Mouse (Mus musculus) megakaryocyte progenitor cell, adult 5-6 weeks (primary cell): ENCODE results near the gene Tox4. TPM values are rescaled to one million over a fixed set of nuclear protein-coding genes. Genes with fewer than 3 reads are reported as not detected.

Experiments
- ATAC-seq: replicated peaks from 2 replicates; pipeline ENCODE4 v1.8.0; 2016; ENCODE audit warnings: mild to moderate bottlenecking, moderate TSS enrichment, inconsistent platforms; ENCODE audit not compliant: poor library complexity
- total RNA-seq, 2 experiments: library from RNA; stranded (forward) in 1 of 2; stranded (reverse) in 1 of 2; fragments of 157-497, 149-512 nt in 1 of 2; fragments of 200-1000 nt in 1 of 2; gene quantifications; 2 replicates each; pipeline versions ENCODE4 v1.2.3 to v1.2.4; 2015 to 2017

The Tox4 gene
- total RNA-seq, 2 experiments from 2014 or later, result 34.0 to 43.0 TPM

- no peak for ATAC-seq
These were observed 32.0 kb downstream of the Tox4 start for GRCm38 (mm10) chr14:52310906-52311305.

- ATAC-seq, result peak; percentile 69
These were observed 35.2 kb downstream of the Tox4 start for GRCm38 (mm10) chr14:52313931-52314807.

- no peak for ATAC-seq
These were observed 35.8 kb downstream of the Tox4 start for GRCm38 (mm10) chr14:52314808-52315150.

GRCm38 (mm10) chr14:52315283-52315780 lies 36.4 kb downstream of the Tox4 start:
- no peak for ATAC-seq

- peak; percentile 47 for ATAC-seq
These were observed 37.0 kb downstream of the Tox4 start for GRCm38 (mm10) chr14:52315792-52316440.

GRCm38 (mm10) chr14:52316441-52317225 lies 37.7 kb downstream of the Tox4 start:
- ATAC-seq, result no peak

GRCm38 (mm10) chr14:52319361-52319760 lies 40.4 kb downstream of the Tox4 start:
- no peak for ATAC-seq

- ATAC-seq, result peak; percentile 58
These were observed 46.9 kb downstream of the Tox4 start for GRCm38 (mm10) chr14:52325890-52326289.

- ATAC-seq, result no peak
These were observed 48.5 kb downstream of the Tox4 start for GRCm38 (mm10) chr14:52327375-52327901.

DNA sequence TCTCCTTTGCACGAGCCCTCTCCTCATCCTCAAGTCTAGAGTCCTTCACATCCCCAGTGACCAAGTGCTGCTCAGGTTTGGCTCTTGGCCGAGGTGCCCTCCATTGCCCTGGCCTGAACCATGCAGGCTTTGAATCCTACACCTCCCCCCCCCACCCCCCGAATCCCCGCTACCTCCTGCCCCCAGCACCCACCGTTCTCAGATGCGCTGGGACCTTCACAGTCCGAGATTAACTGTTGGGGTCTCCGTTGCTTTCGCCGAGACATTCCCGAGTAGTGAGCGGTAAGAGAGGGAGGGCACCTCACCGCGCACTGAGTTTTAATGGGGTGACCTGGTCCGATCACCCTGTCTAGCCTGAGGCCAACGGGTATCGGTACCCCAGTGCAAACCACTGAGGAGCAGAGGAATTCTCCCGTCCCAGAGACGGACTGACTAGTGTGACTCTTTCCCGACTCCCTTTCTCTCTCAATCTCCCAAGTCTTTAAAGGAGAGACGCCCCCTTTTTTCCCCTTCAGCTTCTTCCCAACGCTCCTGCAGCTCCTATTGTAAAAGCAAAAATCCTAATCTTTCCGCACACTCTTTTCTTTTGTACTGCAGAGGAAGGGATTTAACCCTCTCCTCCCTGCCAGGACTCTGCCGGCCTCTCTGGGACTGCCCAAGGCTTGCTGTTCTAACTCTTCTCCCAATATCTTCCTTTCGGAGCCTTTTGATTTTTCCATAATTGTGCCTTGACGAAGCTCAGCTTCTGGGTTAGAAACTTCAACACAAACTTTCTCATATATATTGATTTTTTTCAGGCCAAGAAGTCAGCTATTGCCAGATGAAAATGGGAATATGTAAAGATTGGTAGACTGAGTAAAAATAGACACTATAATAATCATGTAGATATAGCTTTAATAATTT lies 49.2 kb downstream of the Tox4 start, which contains the start of gene Sall2:
Gene Sall2, minus strand, starts transcription at position 853 of the 903 bp plus-strand sequence.
- ATAC-seq, result no peak

DNA sequence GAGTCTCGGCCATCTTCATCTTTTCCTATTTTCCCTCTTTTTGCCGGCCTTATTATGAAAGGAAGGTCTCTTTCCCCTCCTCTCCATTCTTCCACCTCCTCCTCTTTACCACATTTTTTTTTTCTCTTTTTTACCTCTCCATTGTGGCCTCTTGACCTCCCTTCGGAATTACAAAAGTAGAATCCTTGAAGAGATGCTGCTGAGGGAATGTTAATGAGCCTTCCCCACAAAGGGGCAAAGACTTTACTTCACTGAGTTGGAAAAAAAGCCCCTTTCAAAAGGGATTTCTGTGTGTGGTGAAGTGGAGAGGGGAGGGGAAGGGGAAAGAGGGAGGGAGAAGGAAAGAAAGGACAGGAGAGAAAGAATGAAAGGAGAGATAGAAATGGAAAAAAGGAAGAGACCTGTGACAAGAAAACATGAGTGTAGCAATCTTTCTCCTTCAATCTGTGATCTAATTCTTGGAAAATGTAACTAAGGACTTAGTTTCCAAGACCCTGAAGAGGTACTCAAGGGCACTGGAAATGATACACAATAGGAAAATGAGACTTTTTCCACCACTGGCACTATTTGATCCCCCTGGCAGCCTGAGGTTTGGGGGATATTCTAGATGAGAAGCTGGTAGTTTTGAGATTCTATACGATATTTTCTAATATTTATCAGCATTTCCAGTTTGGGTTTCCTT lies 52.3 kb downstream of the Tox4 start:
- no peak for ATAC-seq

- ATAC-seq, result no peak
These were observed 53.2 kb downstream of the Tox4 start for GRCm38 (mm10) chr14:52332171-52332570.

DNA sequence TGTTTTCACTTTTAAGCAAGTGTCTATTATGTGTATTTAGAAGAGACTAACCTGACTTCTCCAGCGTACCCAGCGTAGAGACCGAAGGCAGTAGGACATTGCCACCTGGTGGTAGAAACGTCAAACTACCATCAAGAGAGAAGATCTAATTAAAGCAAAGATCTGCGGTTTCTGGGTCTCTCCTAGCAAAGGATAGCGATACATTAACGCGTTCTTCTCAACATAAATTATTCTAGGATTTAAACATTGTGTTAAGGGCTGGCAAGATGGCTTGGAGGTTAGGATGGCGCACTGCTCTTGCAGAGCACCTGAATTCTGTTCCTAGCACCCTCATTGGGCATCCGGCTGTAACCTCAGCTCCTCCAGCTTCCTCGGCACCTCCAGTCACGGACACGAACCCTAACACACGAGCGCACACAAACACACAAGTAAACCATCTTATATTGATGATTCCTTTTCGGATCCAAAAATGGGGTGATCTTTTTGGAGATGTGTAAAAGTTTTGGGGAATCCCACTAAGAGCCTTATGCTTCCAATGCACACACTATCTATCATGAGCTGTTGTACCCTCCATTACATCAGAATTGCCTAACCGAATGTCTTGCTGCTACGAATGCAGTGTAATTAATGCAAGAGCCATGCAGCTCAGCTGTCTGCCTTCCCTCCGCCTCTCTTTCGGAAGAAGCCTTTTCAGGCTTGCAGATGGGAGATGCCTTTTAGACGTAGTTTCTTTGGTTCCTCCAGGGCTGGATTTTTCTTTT lies 60.0 kb downstream of the Tox4 start:
- ATAC-seq, result peak; percentile 93

DNA sequence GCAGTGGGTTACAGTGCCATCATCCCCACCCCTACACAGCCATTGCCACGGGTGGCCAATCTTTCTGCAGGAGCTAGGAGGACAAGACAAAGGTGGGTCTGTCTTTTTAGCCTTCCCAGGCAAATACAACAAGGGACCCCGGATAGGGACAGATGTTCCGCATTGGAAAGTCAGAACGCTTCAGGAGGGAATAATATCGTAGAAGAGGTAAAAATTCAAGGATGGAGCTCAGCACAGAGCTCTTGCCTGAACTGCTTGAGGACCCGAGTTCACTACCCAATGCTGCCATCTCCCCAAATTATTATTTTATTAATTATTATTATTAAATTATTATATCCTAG lies 60.5 kb downstream of the Tox4 start:
- ATAC-seq, result no peak

Other genes with a start within 250 kb of the Tox4 start
- not detected in 2 replicates for gene Olfr221, start 236.7 kb upstream of the Tox4 start, total RNA-seq (2015)
- gene Olfr221, start 236.7 kb upstream of the Tox4 start, total RNA-seq (2017), result not detected in 2 replicates
- gene Hnrnpc, start 175.1 kb upstream of the Tox4 start, total RNA-seq (2015), result 353 and 414 TPM in 2 replicates
- 560 and 665 TPM in 2 replicates for gene Hnrnpc, start 175.1 kb upstream of the Tox4 start, total RNA-seq (2017)
- 5.2 and 7.9 TPM in 2 replicates for gene Rpgrip1, start 168.4 kb upstream of the Tox4 start, total RNA-seq (2015)
- gene Rpgrip1, start 168.4 kb upstream of the Tox4 start, total RNA-seq (2017), result 3.3 and 7.1 TPM in 2 replicates
- gene Supt16, start 81.7 kb upstream of the Tox4 start, total RNA-seq (2015), result 90.6 and 92.7 TPM in 2 replicates
- 219 and 256 TPM in 2 replicates for gene Supt16, start 81.7 kb upstream of the Tox4 start, total RNA-seq (2017)
- 78.7 and 79.5 TPM in 2 replicates for gene Chd8, start 21.4 kb upstream of the Tox4 start, total RNA-seq (2015)
- 43.7 and 57.7 TPM in 2 replicates for gene Chd8, start 21.4 kb upstream of the Tox4 start, total RNA-seq (2017)
- gene Rab2b, start 399 bp downstream of the Tox4 start, total RNA-seq (2015), result 6.5 and 8.1 TPM in 2 replicates
- 3.7 and 5.0 TPM in 2 replicates for gene Rab2b, start 399 bp downstream of the Tox4 start, total RNA-seq (2017)
- gene Mettl3, start 26.0 kb downstream of the Tox4 start, total RNA-seq (2015), result 49.6 and 50.3 TPM in 2 replicates
- gene Mettl3, start 26.0 kb downstream of the Tox4 start, total RNA-seq (2017), result 40.3 and 40.8 TPM in 2 replicates
- 0.07 and 0.62 TPM in 2 replicates for gene Sall2, start 49.6 kb downstream of the Tox4 start, total RNA-seq (2015)
- 0.42 and 0.88 TPM in 2 replicates for gene Sall2, start 49.6 kb downstream of the Tox4 start, total RNA-seq (2017)
- gene Olfr1513, start 77.3 kb downstream of the Tox4 start, total RNA-seq (2015), result not detected in 2 replicates
- not detected in 2 replicates for gene Olfr1513, start 77.3 kb downstream of the Tox4 start, total RNA-seq (2017)
- gene Olfr1512, start 100.0 kb downstream of the Tox4 start, total RNA-seq (2015), result not detected in 2 replicates
- gene Olfr1512, start 100.0 kb downstream of the Tox4 start, total RNA-seq (2017), result not detected in 2 replicates
- not detected in 2 replicates for gene Olfr1511, start 118.2 kb downstream of the Tox4 start, total RNA-seq (2015)
- gene Olfr1511, start 118.2 kb downstream of the Tox4 start, total RNA-seq (2017), result not detected in 2 replicates
- gene Olfr1510, start 135.2 kb downstream of the Tox4 start, total RNA-seq (2015), result not detected in 2 replicates
- not detected in 2 replicates for gene Olfr1510, start 135.2 kb downstream of the Tox4 start, total RNA-seq (2017)
- not detected in 2 replicates for gene Olfr1509, start 163.8 kb downstream of the Tox4 start, total RNA-seq (2015)
- gene Olfr1509, start 163.8 kb downstream of the Tox4 start, total RNA-seq (2017), result not detected in 2 replicates
- not detected in 2 replicates for gene Olfr1508, start 188.3 kb downstream of the Tox4 start, total RNA-seq (2015)
- not detected in 2 replicates for gene Olfr1508, start 188.3 kb downstream of the Tox4 start, total RNA-seq (2017)
- gene Olfr1507, start 216.6 kb downstream of the Tox4 start, total RNA-seq (2015), result not detected in 2 replicates
- gene Olfr1507, start 216.6 kb downstream of the Tox4 start, total RNA-seq (2017), result not detected in 2 replicates